Mouse (Mus musculus): Measurements from ENCODE around the gene Krt1. TPM values are rescaled to one million over a fixed set of nuclear protein-coding genes. Genes with fewer than 3 reads are reported as not detected.

Gene Krt1
- polyA plus RNA-seq (2015; fragmentation: Nextera tagmentation; extraction: Ambion mirVana) = 8.2 and 10.8 TPM in 2 replicates

GRCm38 (mm10) chr15:101850694-101851093 lies at the start of gene Krt1:
TSS of gene Krt1 (minus strand) at chr15:101850794.
- no peak within 1 kb of the TSS for H3K4me2 ChIP-seq (ENCODE audit: low read length)
- H3K4me1 ChIP-seq (replicated peaks; ENCODE audit: control insufficient read depth, insufficient read depth, low read length) = peaks cover 5% of the 10 kb centered on the region; the same call in 1 of the 2 replicates
- H3K27me3 ChIP-seq (replicated peaks; ENCODE audit: control insufficient read depth, insufficient read depth, low read length) = no peaks in the 10 kb centered on the region
- no peaks in the 10 kb centered on the region for H3K9me3 ChIP-seq (ENCODE audit: control insufficient read depth, low read length)
- H3K4me3 ChIP-seq (replicated peaks; ENCODE audit: low read length) = no peak within 1 kb of the TSS
- no peaks in the 10 kb centered on the region for H3K36me3 ChIP-seq (ENCODE audit: control insufficient read depth, insufficient read depth)
- no peak within 1 kb of the TSS for H3K9ac ChIP-seq (replicated peaks; ENCODE audit: low read depth, low read length)
- no peak within 1 kb of the TSS for H3K27ac ChIP-seq (ENCODE audit: low read length)
- no peak for ATAC-seq
- WGBS = 82% methylated on average over 6 of the region's 6 CpGs

GRCm38 (mm10) chr15:101895216-101895615 lies 44.6 kb upstream of the Krt1 start:
- WGBS = 92% methylated on average over 4 of the region's 4 CpGs
- Histone ChIP-seq H3K36me3 (ENCODE audit: control insufficient read depth, insufficient read depth) (no peaks in the 10 kb centered on the region), H3K9me3 (ENCODE audit: control insufficient read depth, low read length) (no peaks in the 10 kb centered on the region), H3K4me2 (ENCODE audit: low read length) (no peak overlapping the region), H3K27ac (ENCODE audit: low read length) (no peak overlapping the region), H3K4me3 (replicated peaks; ENCODE audit: low read length) (no peak overlapping the region), H3K4me1 (replicated peaks; ENCODE audit: control insufficient read depth, insufficient read depth, low read length) (no peaks in the 10 kb centered on the region), H3K9ac (replicated peaks; ENCODE audit: low read depth, low read length) (no peak overlapping the region), H3K27me3 (replicated peaks; ENCODE audit: control insufficient read depth, insufficient read depth, low read length) (no peaks in the 10 kb centered on the region)
- no peak for ATAC-seq

GRCm38 (mm10) chr15:101892820-101893219 lies 42.2 kb upstream of the Krt1 start, which contains the start of gene Krt76:
TSS of gene Krt76 (minus strand) at chr15:101892920.
- H3K4me3 ChIP-seq (replicated peaks; ENCODE audit: low read length) = no peak within 1 kb of the TSS
- no peaks in the 10 kb centered on the region for H3K27me3 ChIP-seq (replicated peaks; ENCODE audit: control insufficient read depth, insufficient read depth, low read length)
- no peak within 1 kb of the TSS for H3K9ac ChIP-seq (replicated peaks; ENCODE audit: low read depth, low read length)
- no peak within 1 kb of the TSS for H3K27ac ChIP-seq (ENCODE audit: low read length)
- 53% methylated on average over 4 of the region's 4 CpGs for WGBS
- no peaks in the 10 kb centered on the region for H3K4me1 ChIP-seq (replicated peaks; ENCODE audit: control insufficient read depth, insufficient read depth, low read length)
- ATAC-seq = no peak
- H3K4me2 ChIP-seq (ENCODE audit: low read length) = no peak within 1 kb of the TSS
- no peaks in the 10 kb centered on the region for H3K36me3 ChIP-seq (ENCODE audit: control insufficient read depth, insufficient read depth)
- H3K9me3 ChIP-seq (ENCODE audit: control insufficient read depth, low read length) = no peaks in the 10 kb centered on the region

GRCm38 (mm10) chr15:101879776-101880175 lies 29.2 kb upstream of the Krt1 start:
- Histone ChIP-seq H3K9me3 (ENCODE audit: control insufficient read depth, low read length) (no peaks in the 10 kb centered on the region), H3K27me3 (replicated peaks; ENCODE audit: control insufficient read depth, insufficient read depth, low read length) (no peaks in the 10 kb centered on the region), H3K36me3 (ENCODE audit: control insufficient read depth, insufficient read depth) (no peaks in the 10 kb centered on the region), H3K4me3 (replicated peaks; ENCODE audit: low read length) (no peak overlapping the region), H3K4me2 (ENCODE audit: low read length) (no peak overlapping the region), H3K27ac (ENCODE audit: low read length) (no peak overlapping the region), H3K4me1 (replicated peaks; ENCODE audit: control insufficient read depth, insufficient read depth, low read length) (no peaks in the 10 kb centered on the region), H3K9ac (replicated peaks; ENCODE audit: low read depth, low read length) (no peak overlapping the region)
- 21% methylated on average over 11 of the region's 11 CpGs for WGBS
- ATAC-seq = no peak

- ATAC-seq = no peak
- 59% methylated on average over 2 of the region's 2 CpGs for WGBS
- Histone ChIP-seq H3K9ac (replicated peaks; ENCODE audit: low read depth, low read length) (no peak overlapping the region), H3K4me2 (ENCODE audit: low read length) (no peak overlapping the region), H3K36me3 (ENCODE audit: control insufficient read depth, insufficient read depth) (no peaks in the 10 kb centered on the region), H3K4me1 (replicated peaks; ENCODE audit: control insufficient read depth, insufficient read depth, low read length) (no peaks in the 10 kb centered on the region), H3K9me3 (ENCODE audit: control insufficient read depth, low read length) (no peaks in the 10 kb centered on the region), H3K27ac (ENCODE audit: low read length) (no peak overlapping the region), H3K27me3 (replicated peaks; ENCODE audit: control insufficient read depth, insufficient read depth, low read length) (no peaks in the 10 kb centered on the region), H3K4me3 (replicated peaks; ENCODE audit: low read length) (no peak overlapping the region)
Observed at GRCm38 (mm10) chr15:101878041-101878440, 27.4 kb upstream of the Krt1 start.

- 80% methylated on average over 1 of the region's 1 CpGs for WGBS
- Histone ChIP-seq H3K4me3 (replicated peaks; ENCODE audit: low read length) (no peak overlapping the region), H3K9me3 (ENCODE audit: control insufficient read depth, low read length) (no peaks in the 10 kb centered on the region), H3K27ac (ENCODE audit: low read length) (no peak overlapping the region), H3K9ac (replicated peaks; ENCODE audit: low read depth, low read length) (no peak overlapping the region), H3K36me3 (ENCODE audit: control insufficient read depth, insufficient read depth) (no peaks in the 10 kb centered on the region), H3K27me3 (replicated peaks; ENCODE audit: control insufficient read depth, insufficient read depth, low read length) (no peaks in the 10 kb centered on the region), H3K4me1 (replicated peaks; ENCODE audit: control insufficient read depth, insufficient read depth, low read length) (peaks cover 3% of the 10 kb centered on the region; the same call in 1 of the 2 replicates), H3K4me2 (ENCODE audit: low read length) (no peak overlapping the region)
- no peak for ATAC-seq
Observed at GRCm38 (mm10) chr15:101874383-101874782, 23.8 kb upstream of the Krt1 start.

GRCm38 (mm10) chr15:101873231-101873630 lies 22.6 kb upstream of the Krt1 start:
- Histone ChIP-seq H3K9me3 (ENCODE audit: control insufficient read depth, low read length) (no peaks in the 10 kb centered on the region), H3K27me3 (replicated peaks; ENCODE audit: control insufficient read depth, insufficient read depth, low read length) (no peaks in the 10 kb centered on the region), H3K4me3 (replicated peaks; ENCODE audit: low read length) (no peak overlapping the region), H3K27ac (ENCODE audit: low read length) (no peak overlapping the region), H3K36me3 (ENCODE audit: control insufficient read depth, insufficient read depth) (no peaks in the 10 kb centered on the region), H3K4me2 (ENCODE audit: low read length) (no peak overlapping the region), H3K4me1 (replicated peaks; ENCODE audit: control insufficient read depth, insufficient read depth, low read length) (peaks cover 5% of the 10 kb centered on the region; the same call in 1 of the 2 replicates), H3K9ac (replicated peaks; ENCODE audit: low read depth, low read length) (no peak overlapping the region)
- ATAC-seq = no peak
- WGBS = 67% methylated on average over 4 of the region's 4 CpGs

GRCm38 (mm10) chr15:101869431-101869830 lies 18.8 kb upstream of the Krt1 start, which contains the start of gene Krt77:
TSS of gene Krt77 (minus strand) at chr15:101869705.
- Histone ChIP-seq H3K9me3 (ENCODE audit: control insufficient read depth, low read length) (no peaks in the 10 kb centered on the region), H3K27ac (ENCODE audit: low read length) (no peak within 1 kb of the TSS), H3K4me3 (replicated peaks; ENCODE audit: low read length) (no peak within 1 kb of the TSS), H3K4me2 (ENCODE audit: low read length) (no peak within 1 kb of the TSS), H3K4me1 (replicated peaks; ENCODE audit: control insufficient read depth, insufficient read depth, low read length) (peaks cover 5% of the 10 kb centered on the region; the same call in 1 of the 2 replicates), H3K36me3 (ENCODE audit: control insufficient read depth, insufficient read depth) (no peaks in the 10 kb centered on the region), H3K9ac (replicated peaks; ENCODE audit: low read depth, low read length) (no peak within 1 kb of the TSS), H3K27me3 (replicated peaks; ENCODE audit: control insufficient read depth, insufficient read depth, low read length) (no peaks in the 10 kb centered on the region)
- WGBS = 23% methylated on average over 6 of the region's 6 CpGs
- peak; percentile 89 for ATAC-seq

GRCm38 (mm10) chr15:101866754-101867153 lies 16.2 kb upstream of the Krt1 start:
- 85% methylated on average over 7 of the region's 7 CpGs for WGBS
- H3K27ac ChIP-seq (ENCODE audit: low read length) = no peak overlapping the region

More at GRCm38 (mm10) chr15:101866754-101867153, 16.2 kb upstream of the Krt1 start:
- no peaks in the 10 kb centered on the region for H3K36me3 ChIP-seq (ENCODE audit: control insufficient read depth, insufficient read depth)
- no peak for ATAC-seq
- no peak overlapping the region for H3K9ac ChIP-seq (replicated peaks; ENCODE audit: low read depth, low read length)
- peaks cover 5% of the 10 kb centered on the region; the same call in 1 of the 2 replicates for H3K4me1 ChIP-seq (replicated peaks; ENCODE audit: control insufficient read depth, insufficient read depth, low read length)
- H3K4me3 ChIP-seq (replicated peaks; ENCODE audit: low read length) = no peak overlapping the region
- H3K9me3 ChIP-seq (ENCODE audit: control insufficient read depth, low read length) = no peaks in the 10 kb centered on the region
- H3K4me2 ChIP-seq (ENCODE audit: low read length) = no peak overlapping the region
- H3K27me3 ChIP-seq (replicated peaks; ENCODE audit: control insufficient read depth, insufficient read depth, low read length) = no peaks in the 10 kb centered on the region
